In the genomic region with DNA sequence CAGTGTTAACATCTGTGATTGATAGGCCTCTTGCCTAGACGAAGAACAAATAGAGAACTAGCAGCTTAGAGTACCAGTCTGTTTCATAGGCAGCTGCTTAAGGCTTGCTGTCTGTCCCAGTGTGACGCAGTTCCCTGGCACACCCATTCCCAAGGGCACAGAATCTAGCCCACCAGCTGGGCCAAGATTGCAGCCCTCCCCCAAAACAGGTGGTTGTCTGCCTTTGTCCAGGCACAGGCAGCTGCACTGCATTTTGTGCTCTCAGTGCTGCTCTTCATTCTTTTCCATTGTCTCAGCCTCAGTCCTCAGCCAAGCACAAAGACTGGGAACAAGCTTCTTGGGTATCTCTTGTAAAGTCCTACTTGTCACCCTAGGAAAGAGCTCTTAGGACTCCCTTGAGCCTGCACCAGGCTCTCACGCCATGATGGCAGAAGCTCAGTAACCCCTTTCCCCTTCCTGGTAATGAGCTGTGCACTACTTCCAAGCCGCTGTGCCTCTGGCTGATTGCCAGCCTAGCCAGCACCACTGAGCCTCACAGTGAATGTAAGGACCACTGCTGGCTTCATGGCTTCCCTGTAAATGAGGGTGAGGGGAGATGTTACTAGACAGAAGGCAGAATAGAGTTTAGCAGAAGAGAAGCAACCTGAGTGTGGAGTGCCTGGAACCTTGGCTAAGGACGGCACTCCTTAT, we compare ENCODE assay signal across 11 mouse cellular contexts. TPM values are rescaled to one million over a fixed set of nuclear protein-coding genes. Genes with fewer than 3 reads are reported as not detected.
A peak's percentile ranks its signal among the peaks of the same experiment; 100 is the strongest.
DNase-seq lines count a peak whose midpoint lies in the region; ATAC-seq lines count a peak whose summit lies in the region.
"Had no signal": no experiment of that assay in that cellular context is flagged by ENCODE, and none has a peak within 500 bp of the region (broad histone marks: within the 10 kb centered on the region; RNA-seq: fewer than 3 reads in every experiment).

No protein-coding gene starts in this region.

- no peak overlapping the region for H3K4me3 ChIP-seq in neural tube, embryonic 11.5 days (ENCODE audit: low read depth, low read length)
- no peak overlapping the region for H3K4me3 ChIP-seq in hindbrain, embryonic 14.5 days (replicated peaks; ENCODE audit: low read length)
- no peak overlapping the region for H3K4me3 ChIP-seq in neural tube, embryonic 13.5 days
- H3K4me3 ChIP-seq: liver, embryonic 15.5 days; stomach, embryonic 15.5 days had no signal

- peak; percentile 55 to 63 for DNase-seq in cerebellum, postnatal 25 days
- no peak for DNase-seq in cerebellum, adult 8-10 months
- DNase-seq in neural tube, embryonic 11.5 days (ENCODE audit: low spot score) = peak; percentile 19
- no peak for DNase-seq in neural tube, embryonic 10.5 days (ENCODE audit: extremely low spot score, low spot score)
- DNase-seq in hindbrain, embryonic 14.5 days (ENCODE audit: low spot score) = no peak
- DNase-seq in thymus, postnatal 14 days = no peak
- DNase-seq in kidney, postnatal 36 days = no peak
- DNase-seq: gastrocnemius, postnatal 36 days had no signal

- WGBS in neural tube, embryonic 11.5 days = 73% methylated on average over 5 of the region's 5 CpGs
- 41% methylated on average over 5 of the region's 5 CpGs for WGBS in hindbrain, embryonic 14.5 days
- 42% methylated on average over 5 of the region's 5 CpGs for WGBS in neural tube, embryonic 13.5 days

- H3K9me3 ChIP-seq in neural tube, embryonic 11.5 days (ENCODE audit: control insufficient read depth, low read length) = no peaks in the 10 kb centered on the region
- H3K9me3 ChIP-seq in hindbrain, embryonic 14.5 days (ENCODE audit: control insufficient read depth, low read length) = no peaks in the 10 kb centered on the region
- no peaks in the 10 kb centered on the region for H3K9me3 ChIP-seq in neural tube, embryonic 13.5 days
- H3K9me3 ChIP-seq: liver, embryonic 15.5 days; stomach, embryonic 15.5 days had no signal

- no peaks in the 10 kb centered on the region for H3K27me3 ChIP-seq in neural tube, embryonic 11.5 days (ENCODE audit: control insufficient read depth, insufficient read depth, low read length)
- H3K27me3 ChIP-seq in hindbrain, embryonic 14.5 days (ENCODE audit: control insufficient read depth, insufficient read depth, low read length) = no peaks in the 10 kb centered on the region
- H3K27me3 ChIP-seq in neural tube, embryonic 13.5 days = no peaks in the 10 kb centered on the region
- H3K27me3 ChIP-seq: liver, embryonic 15.5 days; stomach, embryonic 15.5 days had no signal

- H3K4me2 ChIP-seq in neural tube, embryonic 11.5 days (ENCODE audit: low read depth) = no peak overlapping the region
- no peak overlapping the region for H3K4me2 ChIP-seq in hindbrain, embryonic 14.5 days (replicated peaks)
- no peak overlapping the region for H3K4me2 ChIP-seq in neural tube, embryonic 13.5 days
- H3K4me2 ChIP-seq: liver, embryonic 15.5 days; stomach, embryonic 15.5 days had no signal

- ATAC-seq in neural tube, embryonic 11.5 days (ENCODE audit: insufficient read depth, low FRiP score, low TSS enrichment) = no peak; the same call in 1 of the 2 replicates
- peak; percentile 27; the same call in 1 of the 2 replicates for ATAC-seq in hindbrain, embryonic 14.5 days (ENCODE audit: low FRiP score)
- peak; percentile 80 for ATAC-seq in neural tube, embryonic 13.5 days (ENCODE audit: low read depth)

- peaks cover 2% of the 10 kb centered on the region; the same call in 1 of the 2 replicates for H3K36me3 ChIP-seq in neural tube, embryonic 11.5 days (ENCODE audit: control insufficient read depth, insufficient read depth, low read length)
- peaks cover 36% of the 10 kb centered on the region for H3K36me3 ChIP-seq in hindbrain, embryonic 14.5 days (replicated peaks; ENCODE audit: control insufficient read depth, insufficient read depth)
- H3K36me3 ChIP-seq in neural tube, embryonic 13.5 days = peaks cover 27% of the 10 kb centered on the region

- no peak overlapping the region for H3K9ac ChIP-seq in neural tube, embryonic 11.5 days (ENCODE audit: low read length)
- no peak overlapping the region for H3K9ac ChIP-seq in hindbrain, embryonic 14.5 days
- no peak overlapping the region for H3K9ac ChIP-seq in neural tube, embryonic 13.5 days
- H3K9ac ChIP-seq: liver, embryonic 15.5 days; stomach, embryonic 15.5 days had no signal

- H3K27ac ChIP-seq in neural tube, embryonic 11.5 days (ENCODE audit: low read depth, low read length) = no peak overlapping the region
- H3K27ac ChIP-seq in hindbrain, embryonic 14.5 days = peak overlapping the region; percentile 20; the same call in 1 of the 2 replicates
- H3K27ac ChIP-seq in neural tube, embryonic 13.5 days (replicated peaks) = peak overlapping the region; percentile 83
- H3K27ac ChIP-seq: liver, embryonic 15.5 days; stomach, embryonic 15.5 days had no signal

- H3K4me1 ChIP-seq in neural tube, embryonic 11.5 days (ENCODE audit: control insufficient read depth, insufficient read depth, low read length) = no peaks in the 10 kb centered on the region
- H3K4me1 ChIP-seq in hindbrain, embryonic 14.5 days (replicated peaks; ENCODE audit: control insufficient read depth, insufficient read depth, low read length) = no peaks in the 10 kb centered on the region
- peaks cover 22% of the 10 kb centered on the region for H3K4me1 ChIP-seq in neural tube, embryonic 13.5 days (replicated peaks)
- H3K4me1 ChIP-seq: liver, embryonic 15.5 days; stomach, embryonic 15.5 days had no signal

RNA-seq across cellular contexts. Expression of gene Chrm4, which starts 22.3 kb away (rescaled TPM):
- polyA plus RNA-seq in neural tube, embryonic 11.5 days (2014; fragmentation: Nextera tagmentation; extraction: Ambion mirVana) = 0.45 and 0.53 TPM in 2 replicates
- polyA plus RNA-seq in hindbrain, embryonic 14.5 days (2014; fragmentation: Nextera tagmentation; extraction: Ambion mirVana) = 0.52 and 0.67 TPM in 2 replicates
- 1.2 and 1.5 TPM in 2 replicates for polyA plus RNA-seq in neural tube, embryonic 13.5 days (2015; fragmentation: Nextera tagmentation; extraction: Ambion mirVana)
- polyA plus RNA-seq: liver, embryonic 15.5 days had no signal

RNA-seq across cellular contexts. Expression of gene Mdk, which starts 27.3 kb away (rescaled TPM):
- 1,127 and 1,214 TPM in 2 replicates for polyA plus RNA-seq in neural tube, embryonic 11.5 days (2014; fragmentation: Nextera tagmentation; extraction: Ambion mirVana)
- polyA plus RNA-seq in hindbrain, embryonic 14.5 days (2014; fragmentation: Nextera tagmentation; extraction: Ambion mirVana) = 154 and 171 TPM in 2 replicates
- polyA plus RNA-seq in neural tube, embryonic 13.5 days (2015; fragmentation: Nextera tagmentation; extraction: Ambion mirVana) = 289 and 336 TPM in 2 replicates

RNA-seq across cellular contexts. Expression of gene Gm9821, which starts 40.7 kb away (rescaled TPM):
- polyA plus RNA-seq in neural tube, embryonic 11.5 days (2014; fragmentation: Nextera tagmentation; extraction: Ambion mirVana) = 0.37 and 0.58 TPM in 2 replicates
- polyA plus RNA-seq in hindbrain, embryonic 14.5 days (2014; fragmentation: Nextera tagmentation; extraction: Ambion mirVana) = 0.39 TPM in 1 of 2 replicates, not detected in the other
- polyA plus RNA-seq in neural tube, embryonic 13.5 days (2015; fragmentation: Nextera tagmentation; extraction: Ambion mirVana) = 0.22 TPM in 1 of 2 replicates, not detected in the other

Comparison
In these comparisons a context has a peak if more than half of its experiments do, and no peak if none do; other contexts are left out.
1. DNase-seq: peak in cerebellum, postnatal 25 days (2 of 2) and neural tube, embryonic 11.5 days (single experiment); none in cerebellum, adult 8-10 months (single experiment), neural tube, embryonic 10.5 days (single experiment), hindbrain, embryonic 14.5 days (single experiment), thymus, postnatal 14 days (single experiment) and kidney, postnatal 36 days (0 of 2).